Mouse (Mus musculus): ENCODE measurements around the gene Crim1.

GRCm38 (mm10) chr17:78326381-78326780 is 126.3 kb downstream of the Crim1 start:
- TF ChIP-seq NELFE (IDR thresholded peaks at IDR 0.05; ENCODE audit: low read depth, low read length) (no peak), MAFK (IDR thresholded peaks at IDR 0.05; ENCODE audit: insufficient replicate concordance, low read length) (no peak), CTCF (conservative IDR thresholded peaks at IDR 0.05 in 1 of 2, IDR thresholded peaks at IDR 0.05 in 1 of 2; ENCODE audit: low read depth in 2 of 2, low read length in 2 of 2) (no peak), POLR2A (IDR thresholded peaks at IDR 0.05; ENCODE audit: low read depth, low read length) (no peak), TBP (conservative IDR thresholded peaks at IDR 0.05; ENCODE audit: low read depth, low read length) (no peak), USF1 (IDR thresholded peaks at IDR 0.05; ENCODE audit: low read depth, low read length) (no peak), JUN (IDR thresholded peaks at IDR 0.05; ENCODE audit: insufficient read depth, low read depth, low read length) (no peak), TCF12 (IDR thresholded peaks at IDR 0.05; ENCODE audit: low read depth, low read length) (no peak), UBTF (IDR thresholded peaks at IDR 0.05; ENCODE audit: low read depth, low read length) (no peak)

Data from CH12.LX (cell line).